ENCODE assay signal across 10 mouse cellular contexts in genomic region chr7:24423956-24424732, GRCm38 (mm10). TPM values are rescaled to one million over a fixed set of nuclear protein-coding genes. Genes with fewer than 3 reads are reported as not detected.
DNase-seq lines count a peak whose midpoint lies in the region; ATAC-seq and TF ChIP-seq lines count a peak whose summit lies in the region.
"Had no signal": no experiment of that assay in that cellular context is flagged by ENCODE, and none has a peak within 500 bp of the region (broad histone marks: within the 10 kb centered on the region; RNA-seq: fewer than 3 reads in every experiment).

No protein-coding gene starts in this region.

- TF ChIP-seq CTCF in lung, postnatal 0 days (IDR thresholded peaks at IDR 0.05), result no peak

- peak; percentile 69 for DNase-seq in adrenal gland, postnatal 14 days
- DNase-seq in adrenal gland, adult 18-20 months (ENCODE audit: low spot score in 2 of 2), result no peak
- DNase-seq in lung, postnatal 0 days (ENCODE audit: low spot score), result peak; percentile 25
- no peak for DNase-seq in lung, postnatal 25 days (ENCODE audit: low spot score)
- peak; percentile 84 to 85 for DNase-seq in cerebellum, postnatal 14 days
- peak; percentile 37 to 47 for DNase-seq in kidney, postnatal 36 days
- no peak for DNase-seq in spleen, postnatal 4 days (ENCODE audit: low spot score in 2 of 2)

- no peaks in the 10 kb centered on the region for H3K4me1 ChIP-seq in lung, postnatal 0 days (ENCODE audit: insufficient read depth, low read depth, low read length)
- H3K4me1 ChIP-seq: limb, embryonic 13.5 days had no signal

- no peak overlapping the region for H3K9ac ChIP-seq in lung, postnatal 0 days (replicated peaks; ENCODE audit: low read depth)
- H3K9ac ChIP-seq: limb, embryonic 13.5 days had no signal

- no peak overlapping the region for H3K4me3 ChIP-seq in lung, postnatal 0 days (ENCODE audit: low read depth, low read length)
- H3K4me3 ChIP-seq: limb, embryonic 13.5 days had no signal

- H3K27me3 ChIP-seq in lung, postnatal 0 days (replicated peaks; ENCODE audit: insufficient read depth, low read length), result no peaks in the 10 kb centered on the region
- H3K27me3 ChIP-seq: limb, embryonic 13.5 days had no signal

- no peak for TF ChIP-seq EP300 in lung, postnatal 0 days (IDR thresholded peaks at IDR 0.05)

- no peak overlapping the region for H3K4me2 ChIP-seq in lung, postnatal 0 days (replicated peaks; ENCODE audit: low read depth, low read length)
- H3K4me2 ChIP-seq: limb, embryonic 13.5 days had no signal

- no peak overlapping the region for H3K27ac ChIP-seq in lung, postnatal 0 days (ENCODE audit: low read length)
- H3K27ac ChIP-seq: limb, embryonic 13.5 days had no signal

- 60% methylated on average over 12 of the region's 12 CpGs for WGBS in lung, postnatal 0 days

- ATAC-seq in lung, postnatal 0 days, result peak; percentile 45; the same call in 1 of the 2 replicates
- ATAC-seq in megakaryocyte-erythroid progenitor cell, adult 5-6 weeks (replicated peaks; ENCODE audit: low FRiP score, low TSS enrichment, poor library complexity, severe bottlenecking), result no peak

- 0 out of 2 replicates have a peak, but pooled peaks cover 16% of the 10 kb centered on the region for H3K36me3 ChIP-seq in lung, postnatal 0 days (ENCODE audit: insufficient read depth, low read length)

- no peaks in the 10 kb centered on the region for H3K9me3 ChIP-seq in lung, postnatal 0 days (ENCODE audit: low read length)
- H3K9me3 ChIP-seq: limb, embryonic 13.5 days had no signal

RNA-seq across cellular contexts. Expression of gene Smg9, which starts 24.7 kb away (rescaled TPM):
- total RNA-seq in adrenal gland, postnatal 14 days (2021), result 17.3 and 26.7 TPM in 2 replicates
- total RNA-seq in adrenal gland, adult 18-20 months (2021), result 10 to 100 TPM; 17.7 to 20.1 TPM
- 15.2 and 16.4 TPM in 2 replicates for polyA plus RNA-seq in lung, postnatal 0 days (2015; fragmentation: Nextera tagmentation; extraction: Ambion mirVana)
- 32.7 and 41.2 TPM in 2 replicates for total RNA-seq in megakaryocyte-erythroid progenitor cell, adult 5-6 weeks (2014; fragmentation: Nextera tagmentation)
- 11.2 and 26.3 TPM in 2 replicates for total RNA-seq in megakaryocyte-erythroid progenitor cell, adult 5-6 weeks (2017)

RNA-seq across cellular contexts. Expression of gene Irgc1, which starts 28.0 kb away (rescaled TPM):
- total RNA-seq in adrenal gland, postnatal 14 days (2021), result not detected in 2 replicates
- total RNA-seq in adrenal gland, adult 18-20 months (2021), result not detected
- polyA plus RNA-seq in lung, postnatal 0 days (2015; fragmentation: Nextera tagmentation; extraction: Ambion mirVana), result 0.24 and 0.29 TPM in 2 replicates
- not detected in 2 replicates for total RNA-seq in megakaryocyte-erythroid progenitor cell, adult 5-6 weeks (2014; fragmentation: Nextera tagmentation)
- not detected in 2 replicates for total RNA-seq in megakaryocyte-erythroid progenitor cell, adult 5-6 weeks (2017)
- polyA plus RNA-seq: limb, embryonic 13.5 days; neural tube, embryonic 14.5 days had no signal

RNA-seq across cellular contexts. Expression of gene Plaur, which starts 38.1 kb away (rescaled TPM):
- 5.2 and 7.9 TPM in 2 replicates for total RNA-seq in adrenal gland, postnatal 14 days (2021)
- 10 to 100 TPM in 1 of 2 experiments, 1 to 10 TPM in 1; 6.5 to 14.4 TPM for total RNA-seq in adrenal gland, adult 18-20 months (2021)
- polyA plus RNA-seq in lung, postnatal 0 days (2015; fragmentation: Nextera tagmentation; extraction: Ambion mirVana), result 65.8 and 72.0 TPM in 2 replicates
- total RNA-seq in megakaryocyte-erythroid progenitor cell, adult 5-6 weeks (2014; fragmentation: Nextera tagmentation), result 2.3 and 5.4 TPM in 2 replicates
- 2.2 and 2.5 TPM in 2 replicates for total RNA-seq in megakaryocyte-erythroid progenitor cell, adult 5-6 weeks (2017)

RNA-seq across cellular contexts. Expression of gene Kcnn4, which starts 54.1 kb away (rescaled TPM):
- total RNA-seq in adrenal gland, postnatal 14 days (2021), result 4.9 and 7.3 TPM in 2 replicates
- 1 to 10 TPM in 1 of 2 experiments, under 1 TPM in 1; 0.60 to 1.5 TPM for total RNA-seq in adrenal gland, adult 18-20 months (2021)
- polyA plus RNA-seq in lung, postnatal 0 days (2015; fragmentation: Nextera tagmentation; extraction: Ambion mirVana), result 2.0 and 2.6 TPM in 2 replicates
- total RNA-seq in megakaryocyte-erythroid progenitor cell, adult 5-6 weeks (2014; fragmentation: Nextera tagmentation), result 120 and 147 TPM in 2 replicates
- 121 and 155 TPM in 2 replicates for total RNA-seq in megakaryocyte-erythroid progenitor cell, adult 5-6 weeks (2017)

RNA-seq across cellular contexts. Expression of gene Cadm4, which starts 57.7 kb away (rescaled TPM):
- total RNA-seq in adrenal gland, postnatal 14 days (2021), result 5.7 and 6.4 TPM in 2 replicates
- total RNA-seq in adrenal gland, adult 18-20 months (2021), result 1 to 10 TPM; 3.5 TPM
- 1.7 and 1.9 TPM in 2 replicates for polyA plus RNA-seq in lung, postnatal 0 days (2015; fragmentation: Nextera tagmentation; extraction: Ambion mirVana)
- 0.27 TPM in 1 of 2 replicates, not detected in the other for total RNA-seq in megakaryocyte-erythroid progenitor cell, adult 5-6 weeks (2014; fragmentation: Nextera tagmentation)
- not detected in 2 replicates for total RNA-seq in megakaryocyte-erythroid progenitor cell, adult 5-6 weeks (2017)

Comparison
In these comparisons a context has a peak if more than half of its experiments do, and no peak if none do; other contexts are left out.
1. DNase-seq: peak in adrenal gland, postnatal 14 days (single experiment), lung, postnatal 0 days (single experiment), cerebellum, postnatal 14 days (2 of 2) and kidney, postnatal 36 days (2 of 2); none in adrenal gland, adult 18-20 months (0 of 2), lung, postnatal 25 days (single experiment) and spleen, postnatal 4 days (0 of 2).